8 mouse cellular contexts compared by ENCODE assay signal in the genomic region with DNA sequence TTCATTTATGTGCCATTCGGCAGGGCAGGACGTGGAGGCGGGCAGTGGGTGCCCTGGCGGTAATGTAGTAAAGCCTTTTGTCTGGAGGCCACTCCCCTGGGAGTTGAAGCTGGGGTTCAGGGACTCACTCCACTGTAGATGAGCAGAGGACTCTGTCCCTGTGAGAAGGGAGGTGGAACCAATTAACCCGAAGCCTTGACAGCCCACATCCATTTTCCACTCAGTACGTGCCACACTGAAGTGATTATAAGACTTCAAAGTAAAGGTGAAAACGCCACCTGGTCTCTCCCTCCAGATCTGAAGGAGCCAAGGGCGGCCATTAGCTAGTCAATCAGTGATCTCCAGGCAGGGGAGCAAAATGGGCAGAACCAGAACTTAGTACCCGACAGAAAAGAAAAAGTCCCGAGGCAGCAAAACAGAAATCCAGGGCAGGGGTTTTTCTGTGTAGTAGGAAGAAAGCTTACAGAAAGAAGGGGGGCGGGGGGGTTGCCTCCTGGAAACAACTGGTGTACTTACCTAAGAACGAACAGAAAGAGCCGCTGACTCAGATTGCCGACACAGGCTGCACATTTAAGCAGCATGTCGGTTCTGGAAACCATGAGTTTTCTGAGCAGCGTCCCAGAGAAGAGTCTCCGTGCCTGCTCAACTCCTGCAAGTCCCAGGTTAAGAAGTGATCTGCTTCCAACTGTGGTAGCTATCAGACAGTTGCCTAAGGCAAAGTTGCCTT. TPM values are rescaled to one million over a fixed set of nuclear protein-coding genes. Genes with fewer than 3 reads are reported as not detected.
DNase-seq lines count a peak whose midpoint lies in the region; ATAC-seq lines count a peak whose summit lies in the region.

A gene (minus strand): TSS at position 677 of the 727 bp plus-strand sequence.

- no peak within 1 kb of the TSS for H3K27ac ChIP-seq in macrophage

- peaks cover 21% of the 10 kb centered on the region for H3K79me2 ChIP-seq in macrophage (ENCODE audit: inconsistent target)

- no peak for DNase-seq in heart, postnatal 14 days
- DNase-seq in kidney, postnatal 36 days: peak; percentile 70
- DNase-seq in T-cell, adult 2 months (ENCODE audit: low spot score): no peak

- intact Hi-C loops in heart, postnatal 14 days (cut with DNase I): no loop called here

- H3K4me1 ChIP-seq in megakaryocyte, embryonic 14.5 days: peaks cover 49% of the 10 kb centered on the region

- ATAC-seq in megakaryocyte, adult 5-6 weeks (ENCODE audit: poor library complexity, severe bottlenecking): no peak
- ATAC-seq in erythroblast, adult 5-6 weeks (replicated peaks; ENCODE audit: low FRiP score, poor library complexity, severe bottlenecking): no peak
- no peak for ATAC-seq in cerebellum, adult (ENCODE audit: insufficient number of reproducible peaks, low FRiP score, low TSS enrichment)

- peaks cover 45% of the 10 kb centered on the region for H3K27me3 ChIP-seq in megakaryocyte, embryonic 14.5 days (replicated peaks)

- no peaks in the 10 kb centered on the region for H3K36me3 ChIP-seq in megakaryocyte, embryonic 14.5 days (replicated peaks; ENCODE audit: low read length)
- H3K36me3 ChIP-seq in macrophage (ENCODE audit: inconsistent target): no peaks in the 10 kb centered on the region

- 30% methylated on average over 16 of the region's 17 CpGs for WGBS in macrophage (ENCODE audit: missing documents)

- H3K4me3 ChIP-seq in megakaryocyte, embryonic 14.5 days (replicated peaks): peak within 1 kb of the TSS; percentile 96
- peak within 1 kb of the TSS; percentile 40 for H3K4me3 ChIP-seq in macrophage (ENCODE audit: inconsistent target)

- H3K9me3 ChIP-seq in megakaryocyte, embryonic 14.5 days: peaks cover 10% of the 10 kb centered on the region; the same call in 1 of the 2 replicates

RNA-seq across cellular contexts. Expression of the gene that starts here (rescaled TPM):
- 0.62 TPM in 1 of 2 replicates, not detected in the other for polyA plus RNA-seq in megakaryocyte, embryonic 14.5 days (2012; ENCODE audit: insufficient read depth, low replicate concordance)
- 5.0 and 5.3 TPM in 2 replicates for total RNA-seq in megakaryocyte, adult 5-6 weeks (2015)
- 3.1 and 6.0 TPM in 2 replicates for total RNA-seq in megakaryocyte, adult 5-6 weeks (2017)
- total RNA-seq in erythroblast, adult 5-6 weeks (2015; ENCODE audit: low replicate concordance): 14.6 and 18.3 TPM in 2 replicates
- total RNA-seq in erythroblast, adult 5-6 weeks (2017; ENCODE audit: low replicate concordance): 20.1 and 23.8 TPM in 2 replicates
- 10 to 100 TPM; 53.6 to 58.2 TPM for total RNA-seq in heart, postnatal 14 days (2021)
- total RNA-seq in macrophage (2018; cell fraction: chromatin; rRNA removed): 100 to 1,000 TPM; 115 to 395 (median 255) TPM
- total RNA-seq in macrophage (2018; cell fraction: cytosol; rRNA removed): 100 to 1,000 TPM in 8 of 26 experiments, 10 to 100 TPM in 18; 48.5 to 121 (median 89.8) TPM
- total RNA-seq in macrophage (2018; cell fraction: nucleus; rRNA removed): 100 to 1,000 TPM in 25 of 26 experiments, 10 to 100 TPM in 1; 95.1 to 370 (median 188) TPM
- polyA plus RNA-seq in macrophage (2018): 39.5 to 63.4 TPM (median 40.8 TPM) in 3 replicates

Comparison
In these comparisons a context has a peak if more than half of its experiments do, and no peak if none do; other contexts are left out.
1. RNA of the gene that starts here (polyA plus RNA-seq): 39.5 to 63.4 TPM in macrophage; 0.62 TPM in megakaryocyte, embryonic 14.5 days; every median in the first group is over 10 times any median in the second.
2. DNase-seq: peak in kidney, postnatal 36 days (2 of 2); none in heart, postnatal 14 days (0 of 2) and T-cell, adult 2 months (single experiment).